Mouse (Mus musculus) small intestine, adult 2 months (tissue): ENCODE measurements around the gene Dnah10. TPM values are rescaled to one million over a fixed set of nuclear protein-coding genes. Genes with fewer than 3 reads are reported as not detected.
"Not testable (repeated sequence)": the region's sequence is repeated elsewhere in the genome, so short reads cannot be mapped to it uniquely, and the experiment has no call there.

Experiments used
- H3K27ac ChIP-seq: fragments of 200-500 bp; 2 replicates; pipeline ENCODE4 v1.5.1; 2012; ENCODE audit warnings: low read depth, low read length, control low read depth, inconsistent platforms; ENCODE audit not compliant: insufficient read depth
- H3K27me3 ChIP-seq: fragments of 200-500 bp; 2 replicates; pipeline ENCODE4 v1.6.1; 2012; ENCODE audit warnings: mild to moderate bottlenecking, moderate library complexity, low read length, inconsistent platforms; ENCODE audit not compliant: control insufficient read depth, insufficient read depth
- H3K36me3 ChIP-seq: fragments of 200-500 bp; 2 replicates; pipeline ENCODE4 v1.6.1; 2012; ENCODE audit warnings: mild to moderate bottlenecking, low read length, control low read depth, inconsistent platforms; ENCODE audit not compliant: control insufficient read depth, insufficient read depth
- H3K4me1 ChIP-seq: fragments of 200-500 bp; 2 replicates; pipeline ENCODE4 v1.6.1; 2012; ENCODE audit warnings: low read length, inconsistent platforms, mixed read lengths; ENCODE audit not compliant: control insufficient read depth, insufficient read depth, insufficient read length
- H3K4me3 ChIP-seq: fragments of 200-500 bp; 2 replicates; pipeline ENCODE4 v1.5.1; 2012; ENCODE audit warnings: low read depth, mild to moderate bottlenecking, control low read depth, inconsistent platforms, low read length, moderate library complexity
- CTCF ChIP-seq: fragments of 200-500 bp; IDR thresholded peaks from 2 replicates; pipeline ENCODE4 v1.5.1; 2012; ENCODE audit warnings: low read depth, mild to moderate bottlenecking, control low read depth, inconsistent platforms, low read length, moderate library complexity, mixed read lengths; ENCODE audit not compliant: insufficient replicate concordance, insufficient read length; ENCODE audit errors: extremely low read depth
- POLR2A ChIP-seq: fragments of 200-500 bp; IDR thresholded peaks from 2 replicates; pipeline ENCODE4 v1.6.1; 2012; ENCODE audit warnings: low read depth, mild to moderate bottlenecking, control low read depth, inconsistent platforms, low read length, moderate library complexity
- WGBS: fragments of 180-500 bp; shearing (Covaris S2); methylation state at CpG from one replicate; pipeline ENCODE4 v1.1.7; 2018; 5-methylcytosine and 5-hydroxymethylcytosine counted together
- polyA plus RNA-seq: library from polyadenylated mRNA; depleted of rRNA; stranded (reverse); fragments of >200 nt; gene quantifications from 2 replicates; pipeline ENCODE4 v1.2.3, GENCODE M21; 2012

Gene Dnah10
- polyA plus RNA-seq, 1 experiment = 0.10 TPM

DNA sequence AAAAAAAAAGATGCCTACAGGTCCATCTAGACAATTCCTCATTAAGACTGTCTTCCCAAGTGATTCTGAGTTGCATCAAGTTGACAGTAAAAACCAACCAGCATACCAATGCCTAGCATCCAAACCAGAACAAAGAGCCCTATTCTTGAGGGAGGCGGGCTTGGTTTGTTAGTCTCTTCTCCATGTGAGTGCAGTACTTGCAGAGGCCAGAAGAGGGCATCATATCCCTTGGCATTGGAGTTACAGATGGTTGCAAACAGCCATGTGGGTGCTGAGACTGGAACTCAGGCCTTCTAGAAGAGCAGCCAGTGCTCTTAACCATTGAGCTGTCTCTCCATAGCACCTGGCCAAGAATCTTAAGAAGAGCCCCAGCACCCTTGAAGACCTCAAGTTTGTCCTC is 36.9 kb downstream of the Dnah10 start:
- TF ChIP-seq POLR2A = no peak
- no peak for TF ChIP-seq CTCF

DNA sequence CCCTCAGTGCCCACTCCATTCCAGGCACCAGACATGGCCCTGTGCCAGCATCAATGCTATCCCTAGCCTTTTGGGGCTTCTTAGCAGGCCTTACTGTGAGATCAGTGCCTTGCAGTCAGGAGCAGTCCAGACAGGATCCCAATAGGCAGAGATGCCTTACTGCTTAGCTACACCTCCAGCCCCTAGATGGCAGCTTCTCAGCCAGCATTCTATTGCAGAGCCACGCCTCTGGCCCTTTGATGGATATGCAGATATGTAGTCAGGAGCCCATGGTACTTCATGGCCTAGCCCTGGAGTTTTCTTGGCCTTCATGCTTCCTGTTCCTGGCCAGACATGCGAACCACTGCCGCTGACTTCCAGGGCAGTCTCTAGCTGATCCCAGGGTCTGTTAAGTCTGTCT is 49.7 kb downstream of the Dnah10 start:
- H3K4me1 ChIP-seq = no peaks in the 10 kb centered on the region; the same call in 1 of the 2 replicates
- no peak for TF ChIP-seq CTCF
- no peak for TF ChIP-seq POLR2A
- whole genome bisulfite sequencing = 69% methylated on average over 3 of the region's 3 CpGs

More for the DNA sequence above, 36.9 kb downstream of the Dnah10 start:
- H3K4me1 ChIP-seq = no peaks in the 10 kb centered on the region
- H3K36me3 ChIP-seq = no peaks in the 10 kb centered on the region
- H3K27me3 ChIP-seq = no peaks in the 10 kb centered on the region
- no peak overlapping the region for H3K4me3 ChIP-seq
- no peak overlapping the region for H3K27ac ChIP-seq
- 98% methylated on average over 1 of the region's 1 CpGs for WGBS

DNA sequence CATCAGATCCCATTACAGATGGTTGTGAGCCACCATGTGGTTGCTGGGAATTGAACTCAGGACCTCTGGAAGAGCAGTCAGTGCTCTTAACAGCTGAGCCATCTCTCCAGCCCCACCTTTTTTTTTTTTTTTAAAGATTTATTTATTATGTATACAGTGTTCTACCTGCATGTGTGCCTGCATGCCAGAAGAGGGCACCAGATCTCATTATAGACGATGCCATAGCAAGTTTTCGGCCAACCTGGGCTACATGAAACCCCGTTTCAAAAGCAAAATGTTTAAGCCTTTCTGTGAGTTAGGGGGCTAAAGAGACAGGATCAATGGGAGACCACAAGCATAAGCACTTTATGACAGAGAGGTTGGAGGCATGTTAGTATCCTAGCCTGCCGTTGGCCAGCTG is 51.4 kb downstream of the Dnah10 start:
- WGBS = 82% methylated on average over 4 of the region's 4 CpGs

More for the DNA sequence above, 49.7 kb downstream of the Dnah10 start:
- Histone ChIP-seq H3K27ac (no peak overlapping the region), H3K36me3 (no peaks in the 10 kb centered on the region), H3K27me3 (no peaks in the 10 kb centered on the region), H3K4me3 (no peak overlapping the region)

DNA sequence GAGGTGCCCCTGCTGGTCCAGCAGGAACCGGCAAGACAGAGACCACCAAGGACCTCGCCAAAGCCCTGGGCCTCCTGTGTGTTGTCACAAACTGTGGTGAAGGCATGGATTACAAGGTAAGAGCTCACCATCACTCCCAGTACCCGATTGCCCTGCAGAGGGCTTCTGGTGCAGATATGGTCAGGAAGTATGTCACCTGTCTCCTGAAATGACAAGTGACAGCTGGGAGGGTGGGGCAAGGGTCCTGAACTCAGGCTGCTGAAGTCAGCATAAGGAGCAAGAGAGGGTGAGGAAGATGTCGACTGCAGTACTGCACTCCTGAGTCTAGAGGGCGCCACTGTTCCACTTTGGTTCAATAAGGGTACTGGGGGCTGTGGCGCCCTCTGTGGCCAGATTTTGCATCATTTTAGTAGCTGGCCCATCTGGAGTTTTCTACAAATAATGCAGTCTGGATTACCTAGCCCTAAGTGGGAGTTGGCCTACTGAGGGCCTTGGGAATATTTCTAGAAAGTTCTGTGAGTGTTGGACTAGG is 52.4 kb downstream of the Dnah10 start:
- H3K36me3 ChIP-seq = no peaks in the 10 kb centered on the region
- H3K27ac ChIP-seq = no peak overlapping the region
- WGBS = 56% methylated on average over 6 of the region's 6 CpGs
- no peak for TF ChIP-seq POLR2A
- peak; percentile 48; the same call in 1 of the 2 replicates for TF ChIP-seq CTCF
- H3K27me3 ChIP-seq = no peaks in the 10 kb centered on the region
- no peaks in the 10 kb centered on the region; the same call in 1 of the 2 replicates for H3K4me1 ChIP-seq
- no peak overlapping the region for H3K4me3 ChIP-seq

More for the DNA sequence above, 51.4 kb downstream of the Dnah10 start:
- not testable (repeated sequence) for H3K4me3 ChIP-seq, H3K4me1 ChIP-seq, H3K36me3 ChIP-seq, H3K27me3 ChIP-seq, H3K27ac ChIP-seq

DNA sequence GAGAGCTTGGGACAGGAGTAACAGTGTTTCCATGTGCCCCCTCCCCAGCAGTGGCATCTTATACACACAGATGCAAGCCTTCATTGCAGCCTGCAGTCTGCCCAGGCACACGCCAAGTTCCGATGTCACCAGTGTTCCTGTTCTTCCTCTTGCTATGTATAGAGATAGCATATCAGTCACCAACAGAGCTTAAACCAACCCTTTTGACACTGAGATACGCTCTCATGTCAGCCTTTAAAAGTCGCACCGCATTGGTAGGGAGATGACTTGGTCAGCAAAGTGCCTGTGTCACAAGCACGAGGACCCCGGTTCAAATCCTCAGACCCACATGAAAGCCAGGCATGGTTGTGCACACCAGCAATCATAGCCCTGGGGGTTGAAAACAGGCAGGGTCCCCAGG is 55.0 kb downstream of the Dnah10 start:
- no peak overlapping the region for H3K27ac ChIP-seq
- no peaks in the 10 kb centered on the region for H3K36me3 ChIP-seq
- no peak for TF ChIP-seq CTCF
- no peak for TF ChIP-seq POLR2A
- H3K4me1 ChIP-seq = no peaks in the 10 kb centered on the region; the same call in 1 of the 2 replicates
- WGBS = 91% methylated on average over 7 of the region's 7 CpGs
- no peaks in the 10 kb centered on the region for H3K27me3 ChIP-seq
- no peak overlapping the region for H3K4me3 ChIP-seq

DNA sequence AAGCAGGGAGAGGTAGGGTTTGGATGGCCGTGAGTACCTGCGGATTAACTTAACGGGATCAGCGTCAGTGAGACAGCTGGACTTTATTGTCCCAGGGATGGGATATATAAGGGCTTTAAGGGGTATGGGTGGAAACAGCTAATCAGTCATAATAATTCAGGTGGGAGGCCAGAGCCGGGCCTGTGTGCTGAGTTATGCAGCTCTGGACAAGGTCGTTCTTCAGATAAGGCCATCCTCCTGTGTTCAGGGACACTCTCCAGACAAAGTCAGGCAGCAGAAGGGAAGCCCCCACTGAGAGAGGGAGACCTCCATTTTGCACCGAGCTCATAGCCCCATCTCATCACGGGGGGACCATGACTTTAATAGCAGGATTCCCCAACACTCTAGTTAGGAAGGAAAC is 56.8 kb downstream of the Dnah10 start:
- TF ChIP-seq CTCF (no peak), POLR2A (no peak)
- H3K36me3 ChIP-seq = no peaks in the 10 kb centered on the region
- no peak overlapping the region for H3K27ac ChIP-seq
- H3K27me3 ChIP-seq = no peaks in the 10 kb centered on the region
- no peak overlapping the region for H3K4me3 ChIP-seq
- H3K4me1 ChIP-seq = no peaks in the 10 kb centered on the region; the same call in 1 of the 2 replicates
- 62% methylated on average over 8 of the region's 8 CpGs for WGBS

DNA sequence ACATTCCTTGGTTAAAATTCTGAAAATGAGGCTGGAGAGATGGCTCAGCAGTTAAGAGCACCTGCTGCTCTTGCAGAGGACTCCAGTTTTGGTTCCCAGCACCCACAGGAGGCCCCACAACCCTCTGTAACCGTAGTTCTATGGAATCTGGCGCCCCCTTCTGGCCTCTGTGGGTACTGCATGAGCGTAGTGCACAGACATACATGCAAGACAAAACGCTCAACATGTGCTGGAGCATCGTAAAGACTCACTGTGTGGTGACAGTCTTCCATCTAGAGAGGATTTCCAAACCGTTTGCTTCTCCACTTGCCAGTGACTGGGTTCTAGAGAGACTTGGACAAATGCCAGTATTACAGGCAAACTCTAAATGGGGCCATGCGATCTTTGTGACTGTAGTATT is 60.8 kb downstream of the Dnah10 start:
- no peaks in the 10 kb centered on the region for H3K4me1 ChIP-seq
- no peaks in the 10 kb centered on the region for H3K27me3 ChIP-seq
- no peak overlapping the region for H3K4me3 ChIP-seq
- TF ChIP-seq POLR2A = no peak
- TF ChIP-seq CTCF = peak; percentile 52; the same call in 1 of the 2 replicates
- no peaks in the 10 kb centered on the region for H3K36me3 ChIP-seq
- WGBS = 80% methylated on average over 7 of the region's 7 CpGs
- no peak overlapping the region for H3K27ac ChIP-seq
